Mouse (Mus musculus): ENCODE results near the gene Rdh5.

- TF ChIP-seq CTCF (conservative IDR thresholded peaks at IDR 0.05; ENCODE audit: low read length) (no peak), NANOG (IDR thresholded peaks at IDR 0.05; ENCODE audit: borderline replicate concordance, low read length) (no peak)
Observed at GRCm38 (mm10) chr10:128960142-128960541, 37.5 kb upstream of the Rdh5 start.

All from E14TG2a.4 (cell line).